Mouse (Mus musculus): ENCODE measurements around the gene Abl1.

Gene Abl1

GRCm38 (mm10) chr2:31826094-31827085 lies 138.2 kb downstream of the Abl1 start:
- DNase-seq (ENCODE audit: low spot score) = no peak

- DNase-seq (ENCODE audit: low spot score) = no peak
These were observed 139.7 kb downstream of the Abl1 start for GRCm38 (mm10) chr2:31827877-31828276.

GRCm38 (mm10) chr2:31828311-31828825 lies 140.2 kb downstream of the Abl1 start:
- DNase-seq (ENCODE audit: low spot score) = no peak

- no peak for DNase-seq (ENCODE audit: low spot score)
These were observed 147.9 kb downstream of the Abl1 start for GRCm38 (mm10) chr2:31836091-31836490.

GRCm38 (mm10) chr2:31836985-31837384 lies 148.8 kb downstream of the Abl1 start:
- DNase-seq (ENCODE audit: low spot score) = no peak

- no peak for DNase-seq (ENCODE audit: low spot score)
These were observed 150.7 kb downstream of the Abl1 start for GRCm38 (mm10) chr2:31838868-31839267.

- DNase-seq (ENCODE audit: low spot score) = no peak
These were observed 156.6 kb downstream of the Abl1 start for GRCm38 (mm10) chr2:31844729-31845136.

- DNase-seq (ENCODE audit: low spot score) = no peak
These were observed 157.3 kb downstream of the Abl1 start for GRCm38 (mm10) chr2:31845512-31845895.

GRCm38 (mm10) chr2:31845896-31846691 lies 157.9 kb downstream of the Abl1 start, which contains the start of gene Fibcd1:
TSS of gene Fibcd1 (minus strand) at chr2:31846005.
- DNase-seq (ENCODE audit: low spot score) = no peak

GRCm38 (mm10) chr2:31846692-31847660 lies 158.8 kb downstream of the Abl1 start:
- no peak for DNase-seq (ENCODE audit: low spot score)

GRCm38 (mm10) chr2:31847908-31848307 lies 159.7 kb downstream of the Abl1 start:
- DNase-seq (ENCODE audit: low spot score) = no peak

GRCm38 (mm10) chr2:31850141-31850540 lies 162.0 kb downstream of the Abl1 start:
- no peak for DNase-seq (ENCODE audit: low spot score)

Data from left cerebral cortex, adult 11 months (tissue).